Mouse (Mus musculus) G1E-ER4 (cell line): ENCODE results near the gene Mfn1. TPM values are rescaled to one million over a fixed set of nuclear protein-coding genes. Genes with fewer than 3 reads are reported as not detected.

ENCODE experiments used
- GATA1 ChIP-seq: IDR thresholded peaks from one replicate; pipeline ENCODE4 v1.8.0; 2012; ENCODE audit warnings: low read length, inconsistent platforms
- polyA plus RNA-seq: library from polyadenylated mRNA; stranded (reverse); fragments of >175 nt; gene quantifications from 2 replicates; pipeline ENCODE4 v1.2.3, GENCODE M21; 2012

Gene Mfn1
- polyA plus RNA-seq, 1 experiment = 15.3 TPM

DNA sequence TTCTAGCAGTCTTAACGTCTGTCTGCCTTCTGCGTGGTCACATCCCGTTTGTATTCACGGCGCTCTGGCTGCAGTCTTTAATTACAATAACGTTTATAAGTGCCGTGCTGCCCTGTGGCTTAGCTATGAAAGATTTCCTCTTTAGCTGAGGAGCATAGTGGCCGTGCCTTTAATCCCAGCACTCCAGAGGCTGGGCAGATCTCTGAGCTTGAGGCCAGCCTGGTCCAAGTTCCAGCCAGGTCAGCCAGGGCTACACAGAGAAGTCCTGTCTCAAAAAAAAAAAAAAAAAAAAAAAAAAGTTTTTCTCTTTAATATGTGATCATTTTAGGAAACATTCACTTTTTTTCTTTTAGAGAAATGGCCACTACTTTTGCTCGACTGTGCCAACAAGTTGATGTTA is 44.6 kb downstream of the Mfn1 start:
- no peak for TF ChIP-seq GATA1

DNA sequence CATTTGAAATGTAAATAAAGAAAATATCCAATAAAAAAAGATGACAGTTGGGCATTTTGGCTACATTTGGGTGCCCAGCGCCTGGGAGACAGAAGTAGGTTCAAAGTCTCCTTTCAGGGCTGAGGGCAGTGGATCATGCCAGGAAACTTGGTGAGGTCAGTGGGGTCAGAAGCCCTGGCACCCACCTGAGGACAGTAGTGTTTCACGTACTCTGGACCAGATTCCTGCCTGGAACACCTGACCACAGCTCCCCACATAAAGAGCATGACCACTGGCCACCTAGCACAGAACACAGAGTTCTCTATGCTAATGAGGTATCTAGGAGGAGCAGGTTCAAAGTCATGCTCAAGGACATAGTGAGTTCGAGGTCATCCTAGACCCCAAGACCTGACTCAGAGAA is 45.9 kb downstream of the Mfn1 start:
- no peak for TF ChIP-seq GATA1

DNA sequence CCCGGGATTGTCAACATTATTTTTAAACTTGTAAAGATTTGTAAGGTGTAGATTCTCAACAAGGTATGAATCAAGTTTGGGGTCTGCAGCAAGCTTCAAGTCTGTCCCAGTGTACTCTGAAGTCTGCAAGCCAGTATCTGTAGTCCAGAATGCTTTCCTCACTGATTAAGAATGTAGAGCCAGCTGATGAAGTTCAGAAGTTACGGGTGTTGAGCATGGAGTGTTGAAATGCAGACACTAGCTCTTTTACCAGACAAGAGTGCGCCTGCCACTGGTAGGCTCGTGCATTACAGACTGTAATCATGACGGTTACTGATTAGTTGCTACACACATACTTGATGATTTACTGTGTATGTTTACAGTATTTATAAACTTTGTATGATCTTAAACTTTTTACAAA is 49.5 kb downstream of the Mfn1 start:
- no peak for TF ChIP-seq GATA1

- TF ChIP-seq GATA1 = no peak
Measured at GRCm38 (mm10) chr3:32580738-32581137, 51.5 kb downstream of the Mfn1 start.

DNA sequence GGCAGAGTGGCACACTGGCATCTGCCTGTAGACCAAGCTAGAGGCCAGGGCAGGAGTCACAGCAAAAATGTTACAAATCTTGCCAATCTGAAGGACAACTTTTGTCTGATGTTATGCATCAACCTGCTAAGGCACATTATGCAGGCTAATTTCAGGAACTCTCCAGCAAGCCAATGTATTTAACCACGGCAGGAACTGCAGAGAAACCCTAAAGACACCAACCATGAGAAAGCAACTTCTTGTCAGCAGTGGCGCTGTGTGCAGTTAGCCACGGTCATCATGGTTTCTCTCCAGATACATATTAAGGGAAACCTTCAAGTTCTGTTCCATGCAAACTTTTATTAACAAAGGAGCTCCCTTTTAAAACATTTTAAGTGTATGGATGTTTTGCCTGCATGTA is 52.6 kb downstream of the Mfn1 start:
- TF ChIP-seq GATA1 = no peak

- no peak for TF ChIP-seq GATA1
Measured at GRCm38 (mm10) chr3:32583489-32583888, 54.2 kb downstream of the Mfn1 start.

DNA sequence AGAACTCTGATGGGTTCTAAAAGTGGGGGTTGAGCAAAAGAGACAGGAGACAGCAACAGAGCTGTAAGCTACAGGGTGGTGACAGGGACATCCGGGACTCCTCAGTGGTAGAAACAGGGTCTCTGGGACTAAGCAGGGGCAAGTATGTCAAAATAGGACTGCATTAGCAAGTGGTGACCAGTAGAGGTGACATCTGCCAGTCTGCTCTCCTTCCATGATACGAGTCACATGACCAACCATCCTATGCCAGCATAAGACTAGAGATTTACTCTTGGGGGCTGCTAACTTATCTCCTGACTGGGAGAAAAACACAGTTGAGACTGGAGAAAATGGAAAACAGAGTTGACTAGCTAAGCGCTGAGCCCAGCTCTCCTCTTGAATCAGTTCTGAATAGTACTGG is 57.0 kb downstream of the Mfn1 start:
- no peak for TF ChIP-seq GATA1

- no peak for TF ChIP-seq GATA1
Measured at GRCm38 (mm10) chr3:32595080-32595479, 65.8 kb downstream of the Mfn1 start.

DNA sequence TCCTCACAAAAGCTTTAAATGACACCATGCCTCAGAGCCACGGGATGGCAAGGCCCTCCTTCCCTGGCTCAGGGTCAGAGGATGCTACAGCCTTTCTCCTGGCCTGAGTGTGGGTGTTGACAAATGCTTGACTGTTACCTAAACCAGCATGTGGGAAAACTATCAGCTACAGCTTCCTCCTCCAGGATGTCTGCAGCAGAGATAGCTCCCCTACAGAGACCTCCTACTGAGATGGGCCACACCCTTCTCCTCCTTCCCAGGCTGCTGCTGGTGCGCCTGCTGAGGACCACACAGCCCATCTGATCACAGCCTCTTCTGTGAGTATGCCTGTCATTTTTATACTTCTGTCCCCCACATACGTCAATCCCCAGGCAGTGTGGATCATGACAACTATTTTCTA is 70.1 kb downstream of the Mfn1 start:
- no peak for TF ChIP-seq GATA1

DNA sequence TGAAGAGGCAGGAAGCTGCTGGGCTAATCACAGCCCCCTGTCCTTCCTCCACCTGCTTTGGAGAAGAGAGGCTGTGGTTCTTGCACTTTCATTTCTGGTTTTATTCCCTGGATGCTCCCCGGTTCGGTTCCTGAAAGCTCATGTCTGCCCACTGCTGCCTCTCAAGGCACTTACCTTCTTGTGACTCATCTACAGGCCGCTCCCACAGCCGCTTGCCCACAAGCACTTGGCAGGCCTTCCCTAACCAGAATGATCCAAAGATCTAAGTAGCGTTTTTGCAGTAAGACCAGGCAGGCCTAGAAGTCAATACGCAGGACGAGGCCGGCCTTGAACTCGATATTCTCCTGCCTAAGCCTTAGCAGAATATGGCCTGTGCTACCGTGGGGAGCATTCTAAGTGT is 71.8 kb downstream of the Mfn1 start:
- no peak for TF ChIP-seq GATA1

- TF ChIP-seq GATA1 = no peak
Measured at GRCm38 (mm10) chr3:32609233-32609632, 80.0 kb downstream of the Mfn1 start.

DNA sequence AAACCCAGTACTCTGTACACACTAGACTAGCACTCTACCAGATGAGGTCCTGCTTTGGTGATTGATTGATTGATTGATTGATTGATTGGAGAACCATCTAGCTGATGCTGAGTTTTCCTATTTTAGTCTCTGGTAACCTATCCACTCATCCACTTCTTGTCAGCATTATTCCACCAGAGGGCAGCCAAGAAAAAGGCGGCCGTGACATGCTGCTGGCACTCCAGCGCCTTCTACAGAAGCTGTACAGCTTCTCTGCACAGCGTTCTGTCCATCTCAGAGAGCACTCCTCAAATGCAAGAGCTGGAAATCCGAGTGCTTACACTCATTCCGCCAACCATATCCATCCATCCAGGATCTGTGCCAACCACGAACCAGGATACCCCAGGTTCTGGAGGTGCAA is 81.3 kb downstream of the Mfn1 start:
- TF ChIP-seq GATA1 = no peak

- no peak for TF ChIP-seq GATA1
Measured at GRCm38 (mm10) chr3:32611606-32612170, 82.4 kb downstream of the Mfn1 start.

- TF ChIP-seq GATA1 = no peak
Measured at GRCm38 (mm10) chr3:32614786-32615185, 85.5 kb downstream of the Mfn1 start.

GRCm38 (mm10) chr3:32615376-32615775 is 86.1 kb downstream of the Mfn1 start:
- no peak for TF ChIP-seq GATA1

GRCm38 (mm10) chr3:32616006-32616330 is 86.7 kb downstream of the Mfn1 start:
- TF ChIP-seq GATA1 = no peak

- TF ChIP-seq GATA1 = no peak
Measured at GRCm38 (mm10) chr3:32616331-32617052, 87.2 kb downstream of the Mfn1 start, which contains the start of gene Gnb4. Gnb4 (minus strand) TSS chr3:32616585.
